Mouse (Mus musculus): ENCODE measurements around the gene Arrdc3.

DNA sequence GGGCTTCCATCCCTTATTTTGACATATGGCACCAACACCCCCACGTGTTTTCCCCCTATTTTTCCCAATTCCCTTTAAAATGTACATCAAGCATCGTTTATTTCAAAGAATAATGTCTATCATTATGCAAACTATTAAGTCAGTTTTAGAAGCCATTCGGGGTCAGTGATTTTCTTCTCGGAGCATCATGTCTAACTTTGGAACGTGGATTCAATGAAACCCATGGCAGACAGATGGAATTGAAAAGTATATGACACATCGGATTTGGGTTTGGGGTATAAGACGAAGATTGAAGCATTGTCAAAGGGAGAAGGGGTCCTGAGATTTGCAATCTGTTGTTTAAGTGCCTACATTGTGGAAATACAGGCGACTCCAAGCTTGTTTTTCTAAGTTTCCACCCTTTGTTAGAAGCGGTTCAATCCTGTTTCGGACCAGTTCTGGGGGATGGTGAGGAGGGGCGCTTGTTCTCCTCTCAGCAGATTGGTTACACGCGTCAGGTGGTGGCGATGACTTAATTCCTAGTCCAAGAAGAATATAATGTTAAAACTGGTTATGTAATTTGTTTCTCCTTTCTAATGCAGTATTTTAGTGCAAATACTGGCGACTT is 1.3 kb downstream of the Arrdc3 start:
- TF ChIP-seq CTCF (IDR thresholded peaks at IDR 0.05; ENCODE audit: extremely low read depth, insufficient read depth, insufficient read length, insufficient replicate concordance): no peak
- TF ChIP-seq POLR2A (IDR thresholded peaks at IDR 0.05; ENCODE audit: low read depth, low read length): no peak
